Mouse (Mus musculus): ENCODE data around the gene Cpeb2.

Cpeb2 gene

GRCm38 (mm10) chr5:43328579-43328978 lies 95.6 kb downstream of the Cpeb2 start:
- DNase-seq, result peak; percentile 18 to 45

- DNase-seq, result no peak
Measured at GRCm38 (mm10) chr5:43330260-43330659, 97.3 kb downstream of the Cpeb2 start.

GRCm38 (mm10) chr5:43334469-43334868 lies 101.5 kb downstream of the Cpeb2 start:
- no peak for DNase-seq

GRCm38 (mm10) chr5:43337212-43337611 lies 104.2 kb downstream of the Cpeb2 start:
- no peak for DNase-seq

GRCm38 (mm10) chr5:43338771-43339475 lies 106.0 kb downstream of the Cpeb2 start:
- no peak for DNase-seq
